Mouse (Mus musculus) ovary, postnatal 14 days (tissue): Measurements from ENCODE around the gene Add2.
A peak's percentile ranks its signal among the peaks of the same experiment; 100 is the strongest.

Experiments used
- DNase-seq: peaks from one replicate; pipeline ENCODE4 v3.0.0; 2022; ENCODE audit warnings: low spot score

Gene Add2

GRCm38 (mm10) chr6:86141284-86141683 is 112.8 kb downstream of the Add2 start:
- no peak for DNase-seq

DNA sequence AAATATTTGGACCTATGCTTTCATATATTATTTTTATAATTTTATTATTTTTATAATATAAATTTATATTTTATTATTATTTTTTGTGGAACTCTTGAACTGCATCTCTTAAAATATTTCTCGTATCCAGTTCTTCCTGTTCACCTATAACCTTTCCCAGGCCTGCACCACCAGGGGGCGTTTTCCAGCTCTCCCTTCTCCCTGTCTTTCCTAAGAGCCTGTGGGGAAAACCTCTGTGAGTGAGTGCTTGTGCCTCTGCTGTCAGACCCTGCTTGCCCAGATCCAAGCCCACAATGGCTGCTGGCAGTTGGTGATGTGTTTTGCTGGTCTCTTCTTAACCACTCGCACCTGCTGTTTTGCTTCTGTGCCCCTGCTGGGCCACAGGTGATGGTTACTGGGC is 113.3 kb downstream of the Add2 start:
- DNase-seq: peak; percentile 74

GRCm38 (mm10) chr6:86144986-86145385 is 116.5 kb downstream of the Add2 start:
- no peak for DNase-seq

GRCm38 (mm10) chr6:86148518-86148917 is 120.0 kb downstream of the Add2 start:
- DNase-seq: no peak

DNA sequence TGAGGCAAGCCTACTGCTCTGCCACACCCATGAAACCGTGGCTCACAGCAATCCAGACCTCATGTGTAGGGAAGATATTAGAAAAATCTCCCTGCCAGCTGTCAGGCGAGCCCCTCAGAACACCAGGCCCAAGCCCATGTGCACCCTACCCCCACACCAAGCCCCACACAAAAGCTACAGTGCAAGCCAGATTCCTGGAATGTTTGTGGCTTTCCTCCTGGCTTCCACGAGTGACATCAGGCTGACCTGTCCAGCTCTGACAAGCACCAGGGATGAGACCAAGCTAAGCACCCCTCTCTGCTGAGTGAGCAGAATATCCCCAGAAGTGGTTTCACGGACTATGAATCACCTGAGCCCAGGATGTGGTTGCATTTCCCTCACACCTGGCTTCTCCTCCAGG is 120.5 kb downstream of the Add2 start:
- DNase-seq: no peak

DNA sequence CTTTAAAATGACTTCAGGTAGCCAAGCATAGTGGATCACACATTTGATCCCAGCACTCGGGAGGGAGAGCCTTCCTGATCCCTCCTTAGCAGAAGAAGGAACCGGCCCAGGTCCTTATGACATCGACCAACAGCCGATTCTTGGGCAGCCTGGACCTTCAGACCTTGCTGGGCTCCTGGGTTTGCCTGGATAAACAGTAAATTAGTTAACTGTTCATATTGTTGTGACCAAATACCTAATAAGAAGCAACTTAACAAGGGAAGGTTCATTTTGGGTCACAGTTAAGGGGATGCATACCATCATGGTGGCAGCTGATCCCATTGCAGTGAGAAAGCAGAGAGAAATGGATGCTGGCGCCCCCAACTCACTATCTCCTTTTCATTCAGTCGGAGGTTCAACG is 124.2 kb downstream of the Add2 start:
- no peak for DNase-seq

DNA sequence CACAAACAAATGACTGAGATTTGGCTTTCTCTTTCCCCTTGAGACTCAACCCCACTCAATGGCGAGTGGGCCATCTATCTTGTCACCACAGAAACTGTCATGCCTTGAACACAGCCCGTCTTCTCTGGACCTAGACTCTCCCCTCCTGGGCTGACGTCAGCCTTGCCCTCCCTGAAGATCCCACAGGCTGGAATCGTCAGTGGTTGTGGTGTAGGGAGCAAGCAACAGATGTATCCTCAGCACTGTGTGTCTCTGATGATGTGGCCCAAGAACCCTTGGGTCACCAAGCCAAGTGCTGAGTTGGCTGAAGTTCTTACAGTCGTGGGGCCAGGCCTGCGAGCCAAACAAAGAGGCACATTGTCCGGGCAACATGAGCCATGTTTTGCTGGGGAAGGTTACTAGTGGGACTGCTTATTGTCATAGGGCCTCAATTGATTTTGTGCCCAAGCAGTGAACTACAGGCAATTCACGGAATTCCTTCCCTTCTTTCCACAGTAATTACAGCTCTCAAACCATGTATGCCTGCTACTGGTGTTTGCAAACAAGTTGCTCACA is 125.0 kb downstream of the Add2 start:
- DNase-seq: no peak

DNA sequence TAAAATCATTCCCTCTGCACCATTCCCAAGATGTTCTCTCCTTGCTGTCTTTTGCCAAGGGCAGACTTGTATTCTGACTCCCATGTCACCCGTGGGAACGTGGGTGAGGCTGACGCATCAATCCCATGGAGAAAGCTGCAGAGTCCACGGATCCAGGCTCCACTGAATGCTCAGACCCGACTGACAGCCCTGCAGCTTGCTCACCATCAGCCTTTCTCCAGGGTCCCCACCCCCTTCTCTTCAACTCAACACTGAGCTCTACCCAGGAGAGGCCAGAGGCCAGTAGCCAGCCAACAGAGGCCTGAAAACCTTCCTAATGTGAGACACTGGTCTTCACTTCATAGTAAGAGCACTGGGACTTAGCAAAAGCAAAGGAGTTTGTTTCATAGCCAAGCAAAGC is 125.5 kb downstream of the Add2 start:
- DNase-seq: no peak

GRCm38 (mm10) chr6:86154481-86154880 is 126.0 kb downstream of the Add2 start:
- no peak for DNase-seq

DNA sequence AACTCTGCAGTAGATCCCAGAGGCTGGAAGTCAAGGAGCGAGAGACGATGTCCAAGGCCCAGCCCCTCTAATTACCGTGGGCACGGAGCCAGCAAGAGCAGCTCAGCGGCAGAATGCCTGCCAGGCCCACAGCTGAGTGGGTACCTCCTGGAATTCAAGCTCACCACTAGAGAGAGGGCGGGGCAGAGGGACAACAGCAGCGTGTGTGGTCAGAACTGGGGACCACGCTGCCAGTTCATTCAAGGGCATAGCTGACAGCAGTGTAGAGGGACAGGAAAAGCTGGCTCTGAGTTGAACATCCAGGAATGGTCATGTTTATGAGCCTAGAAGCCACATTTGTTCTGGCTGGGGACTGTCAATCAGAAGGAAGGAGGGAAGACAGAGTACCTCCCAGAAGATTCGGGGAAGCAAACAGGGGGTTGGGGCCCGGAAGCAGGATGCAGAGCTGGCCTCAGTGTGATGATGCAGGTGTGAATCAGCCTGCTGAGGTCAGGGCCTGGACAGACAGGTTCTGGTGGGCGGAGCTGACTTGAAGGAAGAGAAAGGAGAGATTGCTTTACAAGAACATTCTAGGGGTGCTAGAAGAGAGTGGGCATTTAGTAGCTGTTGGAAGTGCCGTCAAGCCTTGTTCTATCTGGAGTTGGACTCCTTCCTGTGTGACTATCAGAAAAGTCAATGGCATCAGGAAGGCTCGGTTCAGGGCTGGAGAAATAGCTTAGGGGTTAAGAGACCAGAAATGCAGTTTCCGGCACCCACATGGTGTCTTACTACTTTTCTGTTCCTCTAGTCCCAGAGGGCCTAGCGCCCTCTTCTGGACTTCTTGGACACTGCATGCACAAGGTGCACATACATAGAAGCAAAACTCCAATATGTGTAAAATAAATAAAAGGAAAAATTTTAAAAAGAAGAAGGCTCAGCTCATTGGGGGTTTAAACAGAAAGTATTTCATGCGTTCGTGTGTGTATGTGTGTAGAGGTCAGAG is 129.1 kb downstream of the Add2 start:
- peak; percentile 36 for DNase-seq

GRCm38 (mm10) chr6:86160878-86161277 is 132.4 kb downstream of the Add2 start:
- no peak for DNase-seq

DNA sequence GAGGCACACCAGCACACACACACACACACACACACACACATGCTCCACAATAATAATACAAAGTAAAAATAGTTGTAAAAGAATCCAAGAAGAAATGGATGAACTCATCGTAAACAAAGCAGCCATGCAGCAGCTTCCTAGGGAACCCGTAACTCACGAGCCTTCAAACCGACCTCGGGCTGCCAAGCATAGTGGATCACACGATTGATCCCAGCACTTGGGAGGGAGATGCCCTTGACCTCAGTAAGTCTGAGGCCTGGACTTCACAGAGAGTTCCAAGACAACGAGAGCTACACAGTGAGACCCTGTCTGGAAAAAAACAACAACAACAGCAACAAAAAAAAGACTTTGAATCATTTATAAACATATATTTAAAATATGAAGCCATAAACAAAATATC is 133.1 kb downstream of the Add2 start:
- DNase-seq: no peak

GRCm38 (mm10) chr6:86164028-86164427 is 135.5 kb downstream of the Add2 start:
- no peak for DNase-seq

- DNase-seq: no peak
These were observed 137.9 kb downstream of the Add2 start for GRCm38 (mm10) chr6:86166426-86166825.

DNA sequence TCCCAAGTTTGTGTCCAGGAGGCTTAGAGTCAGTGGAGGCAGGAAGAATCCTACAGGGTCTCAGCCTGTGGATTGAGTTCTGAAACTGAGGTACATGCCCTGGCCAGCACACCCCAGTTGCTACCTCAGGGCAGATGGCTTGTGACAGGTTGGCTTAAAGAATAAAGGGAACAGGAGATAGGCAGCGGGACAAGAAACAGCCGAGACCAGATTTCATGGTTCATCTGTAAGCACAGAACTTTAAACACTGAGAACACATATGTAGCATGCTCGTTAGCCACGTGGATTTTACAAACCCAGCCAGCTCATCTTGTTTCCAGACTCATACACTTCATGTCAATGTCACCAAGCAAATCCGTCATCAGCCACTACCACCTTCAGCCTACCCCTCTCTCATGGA is 139.4 kb downstream of the Add2 start:
- DNase-seq: no peak

GRCm38 (mm10) chr6:86169166-86169565 is 140.7 kb downstream of the Add2 start:
- no peak for DNase-seq
